Mouse (Mus musculus): ENCODE data around the gene Sulf2.

The Sulf2 gene

DNA sequence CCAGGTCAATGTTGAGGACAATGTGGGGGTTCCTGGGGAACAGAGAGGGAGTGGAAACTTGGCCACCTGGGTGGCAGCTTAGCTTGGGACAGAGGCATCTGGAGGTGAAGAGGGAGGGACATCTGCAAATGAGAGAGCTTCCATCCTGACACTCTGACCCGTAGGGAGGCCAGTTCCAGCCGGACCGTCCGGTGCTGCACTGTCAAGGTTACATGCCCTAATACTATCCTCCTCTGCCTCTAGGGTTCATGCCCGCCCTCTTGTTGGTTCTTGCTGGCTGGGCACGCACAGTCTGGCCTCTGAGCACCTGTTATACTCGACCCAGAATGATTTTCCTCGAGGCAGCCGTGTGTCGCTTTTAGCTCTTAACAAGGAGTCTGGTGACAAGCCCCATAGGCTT is 69.7 kb downstream of the Sulf2 start:
- no peak for DNase-seq (ENCODE audit: low read depth)

DNA sequence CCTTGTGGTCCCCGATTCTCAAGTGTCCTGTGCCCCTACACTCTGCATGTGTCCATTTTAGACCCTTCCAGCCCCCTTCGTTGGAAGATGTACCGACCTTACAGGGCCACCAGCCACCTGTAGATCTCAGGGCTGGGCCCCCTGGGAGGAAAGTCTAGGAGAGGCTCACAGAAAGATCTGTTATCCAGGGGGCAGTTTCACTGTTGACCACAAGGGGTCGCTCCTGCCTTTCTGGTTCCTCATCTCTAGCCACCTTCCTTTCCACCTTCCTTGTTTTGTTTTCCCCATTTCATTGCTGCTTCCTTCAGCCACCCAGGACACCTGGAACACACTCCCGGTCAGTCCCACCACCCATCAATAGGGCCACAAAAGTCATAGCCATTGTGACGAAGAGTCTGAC is 70.5 kb downstream of the Sulf2 start:
- DNase-seq (ENCODE audit: low read depth): peak; percentile 53

DNA sequence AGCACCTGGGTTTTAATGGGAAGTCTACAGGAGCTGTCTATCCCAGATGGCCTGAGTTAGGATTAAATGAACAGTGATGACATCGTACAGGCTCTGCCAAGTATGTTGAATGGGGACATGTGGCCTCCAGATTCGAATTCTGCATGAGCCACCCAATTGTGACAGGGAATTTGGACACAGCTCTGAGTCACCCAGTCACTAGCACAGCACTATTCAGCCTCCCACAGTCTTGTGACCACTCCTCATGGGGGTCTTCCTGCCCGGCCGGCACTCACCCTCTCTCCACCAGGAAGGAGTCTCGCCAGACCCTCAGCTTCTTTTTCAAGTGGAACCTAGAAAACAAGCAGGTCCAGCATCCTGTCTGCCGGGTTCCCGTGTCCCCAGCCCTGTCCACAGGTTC is 71.4 kb downstream of the Sulf2 start:
- DNase-seq (ENCODE audit: low read depth): no peak

DNA sequence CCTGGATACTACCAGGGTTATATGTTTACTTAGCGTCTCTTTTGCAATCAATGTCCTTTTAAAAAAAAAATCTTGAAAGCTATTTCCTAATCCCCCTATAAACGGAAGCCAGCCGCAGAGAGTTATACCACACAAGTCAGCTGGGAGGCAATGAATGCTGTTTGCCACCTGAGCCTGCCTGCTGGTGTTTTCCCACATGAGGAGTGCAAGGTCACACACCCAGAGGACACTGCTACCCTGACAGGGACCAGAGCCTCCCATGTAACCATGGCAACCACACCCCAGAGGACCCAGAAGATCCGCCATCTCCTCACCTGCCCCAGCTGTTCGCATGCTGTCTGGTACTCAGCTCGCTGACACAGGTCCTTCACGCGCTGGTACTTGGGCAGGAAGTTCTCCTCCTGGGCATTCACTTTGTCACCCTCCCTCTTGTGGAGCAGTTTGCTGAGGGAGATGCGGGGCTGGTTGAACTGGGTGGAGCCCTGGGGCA is 71.9 kb downstream of the Sulf2 start:
- DNase-seq (ENCODE audit: low read depth): no peak

DNA sequence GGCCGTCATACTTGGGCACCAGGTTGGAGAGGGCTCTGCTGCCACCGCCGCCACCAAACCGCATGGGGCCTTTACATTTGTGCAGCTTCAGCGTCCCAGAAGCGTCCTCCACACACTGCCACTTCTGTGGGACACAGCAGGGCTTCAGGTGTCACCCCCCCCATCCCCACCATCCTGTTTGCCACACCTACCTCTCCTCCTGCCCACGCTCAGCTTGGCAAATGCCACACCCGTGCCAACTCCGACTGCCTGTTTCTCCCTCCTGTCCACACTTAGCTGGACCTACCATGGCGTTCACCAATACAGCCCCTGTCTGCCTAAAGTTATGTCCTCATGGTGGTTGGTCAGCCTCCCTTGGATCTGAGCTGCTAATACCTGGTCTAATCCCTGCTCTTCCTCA is 72.8 kb downstream of the Sulf2 start:
- no peak for DNase-seq (ENCODE audit: low read depth)

DNA sequence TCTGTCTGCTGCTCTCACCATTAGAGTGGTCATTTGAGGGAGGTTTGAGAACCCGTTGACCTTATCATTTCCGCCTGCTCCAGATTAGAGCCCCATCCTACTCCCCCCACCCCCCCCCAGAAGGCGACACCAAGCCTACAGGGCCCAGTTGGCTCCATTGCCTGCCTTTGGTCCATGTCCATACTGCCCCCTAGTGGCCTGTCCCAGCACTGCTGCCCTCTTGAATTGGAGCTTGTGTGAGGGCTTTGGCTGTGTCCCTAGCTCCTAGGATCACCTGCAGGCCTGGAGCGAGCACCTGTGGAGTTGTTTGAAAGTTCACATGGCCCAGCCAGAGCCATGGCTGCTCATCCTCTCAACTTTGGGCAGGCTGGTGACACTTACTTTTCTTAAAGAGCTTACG is 73.3 kb downstream of the Sulf2 start:
- peak; percentile 86 for DNase-seq (ENCODE audit: low read depth)

DNA sequence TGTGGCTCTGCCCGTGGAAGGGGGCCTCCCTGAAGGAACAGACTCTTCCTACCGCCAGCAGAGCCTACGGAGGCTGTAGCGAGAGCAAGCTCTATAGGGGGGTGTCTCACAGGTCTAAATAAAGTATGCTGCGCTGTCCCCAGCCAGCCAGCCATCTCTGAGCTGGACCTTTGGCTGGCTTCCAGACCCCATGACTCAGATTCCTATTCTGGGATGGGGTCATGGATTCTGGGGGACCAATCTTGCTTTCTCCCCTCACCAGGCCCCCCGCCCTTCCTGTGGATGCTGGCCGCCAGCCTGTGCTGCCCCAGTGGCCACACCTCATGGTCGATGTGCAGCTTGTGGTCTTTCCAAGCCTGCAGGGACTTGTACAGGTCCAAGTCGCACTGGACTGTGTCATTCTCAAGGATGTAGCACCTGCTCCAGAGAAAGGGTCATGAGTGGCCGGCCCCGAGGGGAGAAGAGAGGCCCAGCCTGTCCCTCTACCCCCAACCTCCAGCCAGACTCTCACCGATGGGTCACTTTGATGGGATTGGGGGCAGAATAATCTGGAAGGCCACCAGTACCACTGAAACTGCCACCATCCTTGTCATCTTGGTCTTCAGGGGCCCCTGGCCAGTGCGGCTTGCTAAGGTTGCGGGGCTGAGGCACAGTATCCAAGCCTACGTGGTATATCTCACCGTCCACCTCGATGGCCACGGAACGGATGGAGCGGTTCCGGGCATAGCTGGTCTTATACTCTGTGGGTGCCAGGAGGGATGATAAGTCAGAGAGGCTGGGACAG is 74.3 kb downstream of the Sulf2 start:
- no peak for DNase-seq (ENCODE audit: low read depth)

DNA sequence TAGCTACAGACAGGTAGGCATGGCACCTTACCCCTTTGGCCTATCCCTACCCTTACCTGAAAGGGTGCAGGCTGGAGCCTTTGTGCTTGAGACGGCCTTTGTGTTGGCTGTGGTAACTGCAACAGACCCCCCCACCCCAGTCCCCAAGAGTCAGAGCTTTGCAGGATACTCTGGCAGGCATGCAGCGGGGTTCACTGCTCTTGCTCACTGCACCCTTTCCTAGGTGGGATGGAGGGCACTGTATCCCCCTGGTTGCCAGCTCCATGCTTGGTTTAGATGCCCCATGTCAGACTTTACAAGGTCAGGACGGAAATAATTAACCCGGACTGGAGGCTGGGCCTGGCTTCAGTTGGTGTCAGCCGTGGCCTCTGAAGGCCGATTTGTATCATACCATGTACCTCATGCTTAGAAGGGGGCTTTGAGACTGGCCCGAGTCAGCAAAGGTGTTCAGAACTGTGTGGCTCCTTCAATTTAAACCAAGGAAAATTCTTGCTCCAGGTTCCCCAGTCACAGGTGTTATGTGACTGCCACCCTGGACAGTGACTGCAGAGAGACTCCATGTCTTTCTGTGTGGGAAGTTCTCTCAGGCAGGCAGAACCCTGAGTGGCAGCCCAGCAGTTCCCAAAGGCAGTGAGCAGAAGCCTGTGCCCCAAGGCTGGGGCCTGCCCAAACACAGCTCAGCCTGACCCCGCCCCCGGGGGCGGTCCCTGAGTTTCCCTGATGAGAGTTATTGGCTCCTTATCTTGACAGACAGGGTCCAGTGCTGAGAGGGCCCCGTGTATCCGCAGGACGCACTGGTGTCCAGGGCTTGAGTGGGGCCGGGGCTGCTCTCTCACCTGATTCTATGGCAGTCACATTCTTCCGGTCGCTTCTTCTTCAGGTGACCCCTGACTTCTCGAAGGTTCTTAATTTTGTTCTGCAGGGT is 75.2 kb downstream of the Sulf2 start:
- DNase-seq (ENCODE audit: low read depth): no peak

DNA sequence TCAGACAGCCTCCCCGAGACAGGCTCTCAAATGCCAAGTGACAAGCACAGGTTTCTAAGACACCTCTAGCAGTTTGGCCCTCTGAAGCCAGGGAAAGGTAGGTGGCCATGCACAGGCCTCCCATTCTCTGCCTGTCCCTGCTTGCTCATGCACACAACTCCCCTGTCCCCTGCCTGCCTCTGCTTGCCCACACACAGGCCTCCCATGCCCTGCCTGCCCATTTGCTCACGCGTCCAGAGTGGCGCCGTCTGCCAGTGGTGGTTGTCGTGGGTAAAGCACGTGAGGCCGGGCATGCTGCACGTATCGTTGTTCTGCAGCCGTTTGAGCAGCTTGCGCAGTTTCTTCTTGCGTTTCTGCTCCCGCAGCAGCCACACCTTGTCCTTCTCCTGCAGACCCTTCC is 76.2 kb downstream of the Sulf2 start:
- DNase-seq (ENCODE audit: low read depth): no peak

DNA sequence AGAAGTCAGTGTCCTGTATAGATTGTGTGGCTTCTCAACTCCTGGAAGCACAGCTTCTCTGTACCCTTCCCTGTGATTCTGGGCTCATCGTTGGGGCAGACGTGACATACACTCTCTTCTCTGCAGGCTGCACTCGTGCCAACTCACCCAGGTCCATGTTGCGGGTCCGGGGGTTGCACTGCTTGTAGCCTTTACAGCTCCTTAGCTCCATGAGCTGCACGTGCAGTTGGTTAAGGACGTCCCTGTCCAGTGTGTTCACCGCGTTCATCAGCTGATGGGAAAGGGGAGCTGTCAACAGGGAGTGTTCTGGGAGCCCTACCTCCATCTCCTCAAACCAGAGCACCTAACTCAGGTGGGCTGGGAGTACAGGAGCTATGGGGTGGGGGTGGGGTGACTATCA is 78.1 kb downstream of the Sulf2 start:
- no peak for DNase-seq (ENCODE audit: low read depth)

DNA sequence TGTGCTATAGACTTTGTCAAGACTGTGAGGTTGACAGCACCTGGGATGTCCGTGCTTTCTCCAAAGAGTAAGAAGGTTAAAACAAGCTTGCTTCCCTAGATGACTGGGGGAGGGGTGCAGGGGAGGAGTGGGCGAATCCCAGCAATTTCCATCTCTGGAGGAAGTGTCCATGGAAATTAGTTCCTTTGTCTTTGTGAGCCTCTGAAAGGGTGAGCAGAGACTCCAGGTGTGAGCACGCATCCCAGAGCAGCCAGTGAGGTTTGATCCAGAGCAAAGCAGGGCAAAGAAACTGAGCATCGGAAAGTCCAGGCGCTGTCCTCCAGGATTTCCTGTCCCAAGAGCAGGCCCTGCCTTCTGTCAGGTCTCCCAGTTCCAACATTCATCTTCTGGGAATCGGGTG is 81.1 kb downstream of the Sulf2 start:
- DNase-seq (ENCODE audit: low read depth): no peak

DNA sequence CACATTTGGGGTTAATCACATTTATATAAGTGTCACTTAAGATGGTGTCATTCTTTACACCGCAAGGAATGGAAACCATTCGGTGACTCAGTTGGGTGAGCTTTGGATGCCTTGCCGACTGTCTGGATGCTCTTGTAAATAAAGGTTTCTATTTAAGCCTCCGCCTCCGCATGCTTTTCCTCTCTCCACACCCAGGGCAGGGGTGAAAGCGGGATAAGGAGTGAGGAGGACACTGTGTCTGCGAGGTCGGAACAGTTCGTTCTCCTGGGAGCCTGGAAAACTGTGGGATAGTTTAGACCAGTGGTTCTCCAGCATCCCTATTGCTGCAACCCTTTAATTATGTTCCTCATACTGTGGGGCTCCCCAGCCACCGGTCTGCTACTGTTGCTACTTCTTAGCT is 82.4 kb downstream of the Sulf2 start:
- no peak for DNase-seq (ENCODE audit: low read depth)

DNA sequence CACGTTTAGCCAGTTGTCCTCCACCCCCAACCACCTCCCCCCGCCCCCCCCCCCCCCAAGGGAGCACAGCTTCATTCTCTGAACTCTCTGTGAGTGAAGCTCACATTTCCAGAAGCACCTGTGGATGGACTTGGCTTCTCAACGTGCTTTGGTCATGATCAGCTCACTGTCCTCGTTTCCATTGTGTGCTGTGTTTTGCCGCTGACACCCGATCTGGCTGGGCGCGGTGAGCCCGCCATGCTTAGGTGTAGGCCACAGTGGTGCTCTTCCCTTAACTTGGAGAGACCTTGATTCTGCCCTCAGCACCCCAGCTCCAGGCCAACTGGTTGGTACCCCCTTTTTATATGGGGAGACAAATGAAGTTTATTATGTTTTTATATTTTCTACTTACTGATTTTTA is 83.6 kb downstream of the Sulf2 start:
- no peak for DNase-seq (ENCODE audit: low read depth)

DNA sequence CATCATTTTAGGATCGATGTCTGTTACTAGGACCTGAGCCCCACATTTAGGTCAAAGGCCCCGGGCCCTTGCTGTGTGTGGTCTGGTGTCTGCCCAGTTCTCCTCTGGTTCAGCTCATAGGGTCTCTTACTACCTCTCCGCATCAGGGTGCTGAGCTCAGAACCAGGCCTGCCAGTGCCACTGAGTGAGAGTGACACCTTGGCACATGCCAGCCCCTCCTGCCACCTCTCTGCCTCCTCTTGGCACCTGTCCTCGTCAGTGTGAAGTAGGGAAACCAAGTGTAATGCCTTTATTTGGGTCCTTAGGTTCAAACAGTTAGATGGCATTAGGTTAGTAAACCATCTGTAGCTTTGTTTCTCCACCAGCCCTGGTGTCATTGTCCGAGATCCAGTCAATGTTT is 84.0 kb downstream of the Sulf2 start:
- no peak for DNase-seq (ENCODE audit: low read depth)

DNA sequence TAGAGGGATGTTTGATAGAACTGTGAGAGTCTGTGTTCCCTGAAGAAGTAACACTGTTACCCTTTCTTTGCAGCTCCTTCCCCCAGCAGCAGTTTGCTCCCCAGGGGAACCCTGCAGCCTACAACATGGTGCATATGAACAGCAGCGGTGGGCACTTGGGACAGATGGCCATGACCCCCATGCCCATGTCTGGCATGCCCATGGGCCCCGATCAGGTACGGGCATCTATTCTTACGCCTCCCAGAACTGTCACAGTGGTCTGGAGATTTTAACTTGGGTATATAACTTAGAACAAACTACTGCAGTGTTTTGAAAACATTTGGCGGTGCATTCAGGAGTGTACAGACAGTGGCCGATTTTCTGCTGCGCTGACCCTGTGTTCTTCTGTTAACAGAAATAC is 85.7 kb downstream of the Sulf2 start:
- DNase-seq (ENCODE audit: low read depth): no peak

DNA sequence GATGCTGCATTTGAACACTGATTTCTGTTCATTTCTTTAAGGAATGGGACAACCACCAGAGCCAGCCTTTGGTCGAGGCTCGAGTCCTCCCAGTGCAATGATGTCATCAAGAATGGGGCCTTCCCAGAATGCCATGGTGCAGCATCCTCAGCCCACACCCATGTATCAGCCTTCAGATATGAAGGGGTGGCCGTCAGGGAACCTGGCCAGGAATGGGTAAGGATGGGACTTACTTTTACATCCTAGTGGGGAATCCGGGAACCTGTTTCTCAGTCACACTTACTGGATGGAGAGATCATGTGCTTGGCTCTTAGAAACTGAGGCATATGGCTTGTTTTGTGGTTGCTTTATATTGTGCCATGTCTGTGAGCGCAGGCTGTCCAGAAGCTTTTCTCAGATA is 86.3 kb downstream of the Sulf2 start:
- DNase-seq (ENCODE audit: low read depth): no peak

DNA sequence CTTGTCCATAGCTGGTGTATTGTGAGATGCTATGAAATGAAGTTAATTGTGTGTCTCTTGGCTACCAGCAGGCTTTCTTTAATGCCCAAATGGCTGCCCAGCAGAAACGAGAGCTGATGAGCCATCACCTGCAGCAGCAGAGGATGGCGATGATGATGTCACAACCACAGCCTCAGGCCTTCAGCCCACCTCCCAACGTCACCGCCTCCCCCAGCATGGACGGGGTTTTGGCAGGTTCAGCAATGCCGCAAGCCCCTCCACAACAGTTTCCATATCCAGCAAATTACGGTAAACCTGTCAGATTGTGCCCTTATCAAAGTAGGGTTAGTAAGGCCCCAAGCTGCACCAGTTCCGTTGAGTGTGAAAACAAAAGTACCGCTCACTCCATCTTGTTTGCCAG is 87.2 kb downstream of the Sulf2 start:
- DNase-seq (ENCODE audit: low read depth): no peak

DNA sequence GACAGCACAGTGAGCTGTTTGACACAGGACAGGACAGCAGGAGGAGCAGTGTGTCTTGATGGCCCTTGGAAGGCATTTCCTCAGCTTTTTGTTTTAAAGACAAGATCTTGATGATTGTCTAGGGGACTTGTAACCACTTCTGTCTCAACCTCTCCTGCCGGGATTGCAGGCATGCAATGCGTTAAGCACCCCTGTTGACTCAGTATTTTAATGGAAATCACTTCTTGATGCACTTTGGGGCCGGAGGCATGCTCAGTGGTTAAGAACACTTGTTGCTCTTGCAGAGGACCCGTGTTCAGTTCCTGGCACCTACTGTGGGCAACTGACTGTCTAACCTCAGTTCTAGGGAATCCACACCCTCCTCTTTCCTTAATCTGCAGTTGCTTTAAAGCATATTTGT is 89.0 kb downstream of the Sulf2 start:
- DNase-seq (ENCODE audit: low read depth): no peak

DNA sequence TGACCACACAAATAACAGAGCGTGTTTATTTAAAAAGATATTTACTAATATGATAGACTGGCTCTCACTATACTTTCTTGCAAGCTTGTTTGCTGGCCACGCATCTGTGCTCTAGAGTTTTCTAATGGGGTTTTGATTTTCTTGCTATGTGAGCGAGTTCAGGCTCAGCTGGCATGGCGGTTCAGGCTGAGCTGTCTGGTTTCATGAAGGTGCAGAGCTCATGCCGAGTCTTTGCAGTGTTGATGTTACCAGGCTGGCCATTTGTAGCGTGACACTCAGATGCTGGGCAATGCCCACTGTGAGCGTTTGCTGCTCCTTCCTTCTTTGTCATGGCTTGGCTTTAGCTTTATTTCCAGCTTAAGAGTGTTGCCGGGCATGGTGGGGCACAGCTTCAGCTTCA is 93.0 kb downstream of the Sulf2 start:
- no peak for DNase-seq (ENCODE audit: low read depth)

DNA sequence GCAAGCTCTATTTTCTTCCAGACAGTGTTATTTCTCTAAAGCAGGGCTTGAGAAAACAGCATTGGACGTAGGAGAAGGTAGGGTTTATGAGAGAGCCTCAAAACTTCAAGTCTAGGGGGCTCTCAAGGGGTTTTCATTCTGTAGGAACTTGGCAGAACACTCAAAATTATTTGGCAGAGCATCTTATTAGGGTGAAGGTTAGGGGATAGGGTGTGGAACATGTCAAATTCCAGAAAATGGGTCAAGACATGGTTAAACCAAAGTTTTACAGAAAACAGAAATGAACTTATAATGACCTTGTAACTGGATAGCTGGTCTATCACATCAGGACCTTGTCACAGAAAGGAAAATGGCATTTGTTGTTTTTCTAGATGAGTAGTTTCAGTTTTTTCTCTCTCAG is 93.5 kb downstream of the Sulf2 start:
- DNase-seq (ENCODE audit: low read depth): no peak

DNA sequence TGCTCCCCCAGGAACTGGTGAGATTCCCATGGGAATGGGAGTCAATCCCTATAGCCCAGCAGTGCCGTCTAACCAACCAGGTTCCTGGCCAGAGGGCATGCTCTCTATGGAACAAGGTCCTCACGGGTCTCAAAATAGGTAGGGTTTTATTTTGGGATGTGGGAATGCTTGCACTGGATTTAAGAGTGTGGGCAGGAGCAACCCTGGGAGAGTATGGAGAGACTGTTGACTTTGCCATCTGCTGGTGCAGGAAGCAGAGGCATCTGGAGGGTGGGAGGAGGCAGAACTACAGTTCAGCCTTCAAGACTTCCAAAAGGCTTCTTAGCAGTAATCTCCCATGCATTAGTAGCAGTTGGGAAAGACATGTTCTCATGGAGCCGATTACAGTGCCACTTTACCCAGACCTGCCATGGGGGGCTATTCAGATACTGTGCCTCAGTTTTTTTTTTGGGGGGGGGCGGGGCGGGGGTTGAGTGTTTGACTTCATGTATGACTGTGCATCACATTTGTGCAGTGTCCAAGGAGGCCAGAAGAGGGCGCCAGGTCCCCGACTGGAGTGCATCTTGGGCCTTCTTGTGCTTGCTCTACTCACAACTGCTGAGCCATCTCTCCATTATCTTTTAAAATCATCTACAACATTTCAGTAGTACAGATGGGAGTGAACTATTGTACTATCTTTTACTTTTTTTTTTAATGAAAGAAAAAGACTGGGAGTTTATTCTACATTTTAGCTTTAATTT is 95.6 kb downstream of the Sulf2 start:
- DNase-seq (ENCODE audit: low read depth): peak; percentile 60

DNA sequence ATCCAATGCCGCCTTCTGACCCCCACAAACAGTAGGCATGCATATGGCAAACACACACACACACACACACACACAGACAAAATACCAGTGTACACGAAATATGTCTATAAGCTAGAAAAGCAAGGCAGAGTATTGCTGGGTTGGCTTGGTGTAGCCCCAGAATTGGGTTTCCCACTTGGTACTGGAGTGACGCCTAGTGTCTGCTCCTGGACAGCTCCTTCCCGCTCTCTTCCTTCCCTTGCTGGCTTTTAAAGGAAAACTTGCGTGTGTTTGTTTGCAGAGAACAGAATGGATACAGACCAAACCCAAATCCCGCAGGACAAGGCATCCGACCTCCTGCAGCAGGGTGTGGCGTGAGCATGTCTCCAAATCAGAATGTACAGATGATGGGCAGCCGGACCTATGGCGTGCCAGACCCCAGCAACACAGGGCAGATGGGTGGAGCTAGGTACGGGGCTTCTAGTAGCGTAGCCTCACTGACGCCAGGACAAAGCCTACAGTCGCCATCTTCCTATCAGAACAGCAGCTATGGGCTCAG is 101.4 kb downstream of the Sulf2 start:
- DNase-seq (ENCODE audit: low read depth): no peak

Measured in naive thymus-derived CD4-positive, alpha-beta T cell, adult 2 months (primary cell).